12 mouse cellular contexts compared by ENCODE assay signal in genomic region chr16:78314026-78314425, GRCm38 (mm10). TPM values are rescaled to one million over a fixed set of nuclear protein-coding genes. Genes with fewer than 3 reads are reported as not detected.
DNase-seq lines count a peak whose midpoint lies in the region; ATAC-seq and TF ChIP-seq lines count a peak whose summit lies in the region.
"Had no signal": no experiment of that assay in that cellular context is flagged by ENCODE, and none has a peak within 500 bp of the region (broad histone marks: within the 10 kb centered on the region; RNA-seq: fewer than 3 reads in every experiment).

No protein-coding gene starts in this region.

- no peak overlapping the region for H3K27ac ChIP-seq in forebrain, embryonic 16.5 days (ENCODE audit: low read length)
- H3K27ac ChIP-seq in midbrain, embryonic 10.5 days (replicated peaks) = peak overlapping the region; percentile 59
- no peak overlapping the region for H3K27ac ChIP-seq in intestine, embryonic 15.5 days

- no peaks in the 10 kb centered on the region for H3K27me3 ChIP-seq in forebrain, embryonic 16.5 days (replicated peaks; ENCODE audit: control insufficient read depth, insufficient read depth, low read length)
- H3K27me3 ChIP-seq in midbrain, embryonic 10.5 days (ENCODE audit: low read depth, poor library complexity, severe bottlenecking) = no peaks in the 10 kb centered on the region
- no peaks in the 10 kb centered on the region for H3K27me3 ChIP-seq in intestine, embryonic 15.5 days (replicated peaks)

- TF ChIP-seq CTCF in brain, embryonic 14.5 days (IDR thresholded peaks at IDR 0.05; ENCODE audit: borderline replicate concordance, extremely low read depth, insufficient read depth, insufficient read length) = no peak

- no peaks in the 10 kb centered on the region for H3K36me3 ChIP-seq in forebrain, embryonic 16.5 days (ENCODE audit: control insufficient read depth, insufficient read depth)
- peaks cover 49% of the 10 kb centered on the region for H3K36me3 ChIP-seq in midbrain, embryonic 10.5 days
- H3K36me3 ChIP-seq in intestine, embryonic 15.5 days = no peaks in the 10 kb centered on the region
- H3K36me3 ChIP-seq: G1E had no signal

- no peak overlapping the region for H3K9ac ChIP-seq in forebrain, embryonic 16.5 days (replicated peaks; ENCODE audit: low read depth, low read length)
- H3K9ac ChIP-seq in intestine, embryonic 15.5 days = no peak overlapping the region
- H3K9ac ChIP-seq: lung, embryonic 14.5 days had no signal

- H3K4me1 ChIP-seq in forebrain, embryonic 16.5 days (replicated peaks; ENCODE audit: control insufficient read depth, insufficient read depth, low read length) = peaks cover 23% of the 10 kb centered on the region
- H3K4me1 ChIP-seq in midbrain, embryonic 10.5 days = peaks cover 39% of the 10 kb centered on the region
- 0 out of 2 replicates have a peak, but pooled peaks cover 8% of the 10 kb centered on the region for H3K4me1 ChIP-seq in intestine, embryonic 15.5 days (replicated peaks)

- H3K4me3 ChIP-seq in forebrain, embryonic 16.5 days (replicated peaks; ENCODE audit: low read length) = no peak overlapping the region; the same call in 1 of the 2 replicates
- H3K4me3 ChIP-seq in midbrain, embryonic 10.5 days = peak overlapping the region; percentile 20
- H3K4me3 ChIP-seq in intestine, embryonic 15.5 days (replicated peaks) = no peak overlapping the region

- TF ChIP-seq POLR2A in brain, embryonic 14.5 days (IDR thresholded peaks at IDR 0.05; ENCODE audit: borderline replicate concordance, extremely low read depth, insufficient read depth, insufficient read length, poor library complexity, severe bottlenecking) = no peak

- WGBS in forebrain, embryonic 16.5 days = 8% methylated on average over 6 of the region's 6 CpGs
- 55% methylated on average over 6 of the region's 6 CpGs for WGBS in midbrain, embryonic 10.5 days
- 83% methylated on average over 6 of the region's 6 CpGs for WGBS in intestine, embryonic 15.5 days

- peak overlapping the region; percentile 52 for H3K4me2 ChIP-seq in forebrain, embryonic 16.5 days (ENCODE audit: low read length)
- no peak overlapping the region for H3K4me2 ChIP-seq in intestine, embryonic 15.5 days (replicated peaks)
- H3K4me2 ChIP-seq: lung, embryonic 14.5 days had no signal

- DNase-seq in heart, adult 11 months = peak; percentile 10
- no peak for DNase-seq in heart, adult 18-20 months
- DNase-seq in brain, embryonic 14.5 days (ENCODE audit: low read depth) = peak; percentile 60
- DNase-seq in midbrain, embryonic 10.5 days (ENCODE audit: low spot score) = no peak
- DNase-seq in kidney, postnatal 25 days = no peak
- no peak for DNase-seq in spleen, adult 18-20 months
- DNase-seq: cerebellum, postnatal 36 days; kidney, postnatal 14 days had no signal

- no peak for ATAC-seq in forebrain, embryonic 16.5 days
- ATAC-seq in intestine, embryonic 15.5 days = no peak

- no peaks in the 10 kb centered on the region for H3K9me3 ChIP-seq in forebrain, embryonic 16.5 days (ENCODE audit: control insufficient read depth, low read length)
- H3K9me3 ChIP-seq in midbrain, embryonic 10.5 days (replicated peaks) = no peaks in the 10 kb centered on the region
- H3K9me3 ChIP-seq in intestine, embryonic 15.5 days = no peaks in the 10 kb centered on the region

RNA-seq across cellular contexts. Expression of gene Cxadr, which starts 12.7 kb away (rescaled TPM):
- 10 to 100 TPM; 33.8 to 39.1 TPM for total RNA-seq in heart, adult 18-20 months (2021)
- polyA plus RNA-seq in brain, embryonic 14.5 days (2012; rRNA removed) = 82.6 and 124 TPM in 2 replicates
- 184 and 188 TPM in 2 replicates for polyA plus RNA-seq in forebrain, embryonic 16.5 days (2015; fragmentation: Nextera tagmentation; extraction: Ambion mirVana)
- polyA plus RNA-seq in midbrain, embryonic 10.5 days (2016; fragmentation: Nextera tagmentation; extraction: Ambion mirVana) = 59.9 and 75.6 TPM in 2 replicates
- 50.6 and 53.7 TPM in 2 replicates for polyA plus RNA-seq in intestine, embryonic 15.5 days (2015; fragmentation: Nextera tagmentation; extraction: Ambion mirVana)
- polyA plus RNA-seq: G1E had no signal

Comparison
In these comparisons a context has a peak if more than half of its experiments do, and no peak if none do; other contexts are left out.
1. DNase-seq: peak in heart, adult 11 months (single experiment) and brain, embryonic 14.5 days (single experiment); none in heart, adult 18-20 months (0 of 2), midbrain, embryonic 10.5 days (single experiment), kidney, postnatal 25 days (0 of 2) and spleen, adult 18-20 months (0 of 2).